ENCODE assay signal across 8 mouse cellular contexts in genomic region chr14:58253369-58253968, GRCm38 (mm10).
DNase-seq lines count a peak whose midpoint lies in the region; ATAC-seq lines count a peak whose summit lies in the region.

No protein-coding gene starts in this region.

- ATAC-seq in liver, embryonic 16.5 days (ENCODE audit: low read depth): peak; percentile 83

- no peak overlapping the region for H3K9ac ChIP-seq in liver, embryonic 16.5 days (ENCODE audit: low read depth, low read length)

- H3K4me3 ChIP-seq in liver, embryonic 16.5 days (ENCODE audit: low read depth, low read length): no peak overlapping the region

- no peak overlapping the region for H3K4me2 ChIP-seq in liver, embryonic 16.5 days (ENCODE audit: low read depth, low read length)

- H3K9me3 ChIP-seq in liver, embryonic 16.5 days (replicated peaks; ENCODE audit: control insufficient read depth, low read length): no peaks in the 10 kb centered on the region

- no peaks in the 10 kb centered on the region for H3K27me3 ChIP-seq in liver, embryonic 16.5 days (ENCODE audit: control insufficient read depth, insufficient read depth, low read depth, low read length)

- DNase-seq in cerebellum, adult 18-20 months: peak; percentile 4 to 9
- no peak for DNase-seq in cerebellum, adult 11 months
- DNase-seq in urinary bladder, postnatal 4 days (ENCODE audit: low spot score in 2 of 2): peak; percentile 38 to 72
- no peak for DNase-seq in urinary bladder, postnatal 10 days (ENCODE audit: low spot score)
- peak; percentile 89 for DNase-seq in heart, postnatal 4 days
- DNase-seq in layer of hippocampus, adult 8-10 months (ENCODE audit: low spot score in 2 of 2): no peak
- DNase-seq in left cerebral cortex, adult 18-20 months (ENCODE audit: low spot score in 2 of 2): no peak

- 52% methylated on average over 3 of the region's 3 CpGs for WGBS in liver, embryonic 16.5 days (ENCODE audit: insufficient replicate concordance)

- H3K27ac ChIP-seq in liver, embryonic 16.5 days (ENCODE audit: low read length): no peak overlapping the region

- H3K4me1 ChIP-seq in liver, embryonic 16.5 days (ENCODE audit: control insufficient read depth, low read depth, low read length): no peaks in the 10 kb centered on the region

- no peaks in the 10 kb centered on the region for H3K36me3 ChIP-seq in liver, embryonic 16.5 days (ENCODE audit: control insufficient read depth, insufficient read depth)

Comparison
In these comparisons a context has a peak if more than half of its experiments do, and no peak if none do; other contexts are left out.
1. DNase-seq: peak in cerebellum, adult 18-20 months (2 of 2), urinary bladder, postnatal 4 days (2 of 2) and heart, postnatal 4 days (single experiment); none in cerebellum, adult 11 months (single experiment), urinary bladder, postnatal 10 days (single experiment), layer of hippocampus, adult 8-10 months (0 of 2) and left cerebral cortex, adult 18-20 months (0 of 2).